Mouse (Mus musculus) ES-Bruce4 (cell line): ENCODE data around the gene Nr2e1. TPM values are rescaled to one million over a fixed set of nuclear protein-coding genes. Genes with fewer than 3 reads are reported as not detected.

Source experiments
- H3K27ac ChIP-seq: 2 replicates; pipeline ENCODE4 v1.5.1; 2012; ENCODE audit warnings: low read length, inconsistent platforms; ENCODE audit not compliant: insufficient read depth
- H3K27me3 ChIP-seq: 2 replicates; pipeline ENCODE4 v1.6.1; 2012; ENCODE audit warnings: mild to moderate bottlenecking, low read length, inconsistent platforms; ENCODE audit not compliant: control insufficient read depth, poor library complexity, insufficient read depth, severe bottlenecking
- H3K36me3 ChIP-seq: 2 replicates; pipeline ENCODE4 v1.6.1; 2012; ENCODE audit warnings: inconsistent platforms, mild to moderate bottlenecking, low read length, moderate library complexity; ENCODE audit not compliant: control insufficient read depth, poor library complexity, insufficient read depth, severe bottlenecking
- H3K4me1 ChIP-seq: one replicate; pipeline ENCODE4 v1.8.1; 2011; ENCODE audit warnings: low read length; ENCODE audit not compliant: control insufficient read depth, insufficient read depth
- H3K4me3 ChIP-seq: 2 replicates; pipeline ENCODE4 v1.5.1; 2011; ENCODE audit warnings: low read depth, mild to moderate bottlenecking, low read length
- H3K9ac ChIP-seq: 2 replicates; pipeline ENCODE4 v1.6.1; 2012; ENCODE audit warnings: low read depth, mild to moderate bottlenecking, inconsistent platforms; ENCODE audit not compliant: poor library complexity, severe bottlenecking
- H3K9me3 ChIP-seq: replicated peaks from 2 replicates; pipeline ENCODE4 v1.6.1; 2012; ENCODE audit warnings: mild to moderate bottlenecking, low read length, inconsistent platforms; ENCODE audit not compliant: control insufficient read depth, poor library complexity, insufficient read depth, severe bottlenecking
- CTCF ChIP-seq: IDR thresholded peaks from one replicate; pipeline ENCODE4 v1.8.1; 2011; ENCODE audit warnings: low read depth, low read length
- EP300 ChIP-seq: IDR thresholded peaks from 2 replicates; pipeline ENCODE4 v1.6.1; 2011; ENCODE audit warnings: low read depth, low read length; ENCODE audit not compliant: insufficient read depth
- POLR2A ChIP-seq: IDR thresholded peaks from one replicate; pipeline ENCODE4 v1.8.1; 2011; ENCODE audit warnings: low read length; ENCODE audit not compliant: insufficient read depth
- polyA plus RNA-seq: library from polyadenylated mRNA; stranded (reverse); fragments of >200 nt; gene quantifications from 2 replicates; pipeline ENCODE4 v1.2.4, GENCODE M21; 2011; ENCODE audit warnings: low read depth; ENCODE audit not compliant: missing spikeins, insufficient read depth, insufficient read length

Gene Nr2e1
- polyA plus RNA-seq, 1 experiment: not detected

- H3K4me3 ChIP-seq: peak overlapping the region; percentile 38
These were observed 10.9 kb downstream of the Nr2e1 start for GRCm38 (mm10) chr10:42572567-42572966.

DNA sequence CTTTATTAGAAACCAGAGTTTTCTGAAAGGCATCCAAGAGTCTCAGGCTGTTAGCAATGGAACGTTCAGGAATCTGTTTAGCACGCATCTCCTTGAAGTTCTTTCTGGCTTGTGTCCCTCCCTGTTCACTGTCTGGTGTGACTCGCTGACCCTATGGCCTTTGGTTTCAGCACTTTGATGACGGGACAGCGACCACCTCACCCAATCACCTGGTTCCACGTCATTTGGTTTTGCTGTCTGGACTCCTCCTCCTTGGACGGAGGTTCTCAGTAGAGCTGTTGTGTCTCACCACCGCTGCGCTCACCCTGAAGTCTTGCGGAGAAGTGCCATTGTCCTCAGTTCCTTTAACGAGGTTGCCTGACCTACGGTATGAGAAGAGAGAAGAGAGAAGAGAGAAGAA, 21.2 kb downstream of the Nr2e1 start:
- no peaks in the 10 kb centered on the region for H3K27me3 ChIP-seq

More at GRCm38 (mm10) chr10:42572567-42572966, 10.9 kb downstream of the Nr2e1 start:
- Histone ChIP-seq H3K9ac (no peak overlapping the region), H3K27ac (no peak overlapping the region), H3K27me3 (peaks cover 11% of the 10 kb centered on the region), H3K36me3 (no peaks in the 10 kb centered on the region), H3K4me1 (no peaks in the 10 kb centered on the region), H3K9me3 (no peaks in the 10 kb centered on the region)
- no peak for TF ChIP-seq EP300
- TF ChIP-seq POLR2A: no peak
- no peak for TF ChIP-seq CTCF

GRCm38 (mm10) chr10:42559581-42560200, 23.7 kb downstream of the Nr2e1 start:
- TF ChIP-seq CTCF (no peak), EP300 (no peak), POLR2A (no peak)
- Histone ChIP-seq H3K9ac (no peak overlapping the region), H3K27me3 (no peaks in the 10 kb centered on the region), H3K4me1 (no peaks in the 10 kb centered on the region), H3K27ac (no peak overlapping the region), H3K4me3 (no peak overlapping the region), H3K36me3 (no peaks in the 10 kb centered on the region), H3K9me3 (no peaks in the 10 kb centered on the region)

More for the DNA sequence above, 21.2 kb downstream of the Nr2e1 start:
- TF ChIP-seq EP300 (no peak), CTCF (no peak), POLR2A (no peak)
- no peak overlapping the region for H3K9ac ChIP-seq
- no peak overlapping the region for H3K4me3 ChIP-seq
- no peaks in the 10 kb centered on the region for H3K4me1 ChIP-seq
- H3K36me3 ChIP-seq: no peaks in the 10 kb centered on the region
- no peak overlapping the region for H3K27ac ChIP-seq
- no peaks in the 10 kb centered on the region for H3K9me3 ChIP-seq

- Histone ChIP-seq H3K4me1 (no peaks in the 10 kb centered on the region), H3K36me3 (no peaks in the 10 kb centered on the region), H3K9ac (no peak overlapping the region), H3K27me3 (no peaks in the 10 kb centered on the region), H3K27ac (no peak overlapping the region), H3K9me3 (no peaks in the 10 kb centered on the region), H3K4me3 (no peak overlapping the region)
- TF ChIP-seq CTCF (no peak), POLR2A (no peak), EP300 (peak; percentile 70)
These were observed 36.9 kb downstream of the Nr2e1 start for GRCm38 (mm10) chr10:42546507-42546906.

- no peak overlapping the region for H3K9ac ChIP-seq
- no peak overlapping the region for H3K27ac ChIP-seq
- no peaks in the 10 kb centered on the region for H3K27me3 ChIP-seq
- no peak for TF ChIP-seq CTCF
- no peak for TF ChIP-seq EP300
- TF ChIP-seq POLR2A: no peak
- H3K4me1 ChIP-seq: no peaks in the 10 kb centered on the region
- H3K4me3 ChIP-seq: no peak overlapping the region
- no peaks in the 10 kb centered on the region for H3K36me3 ChIP-seq
- H3K9me3 ChIP-seq: no peaks in the 10 kb centered on the region
These were observed 37.5 kb downstream of the Nr2e1 start for GRCm38 (mm10) chr10:42545707-42546503.
